7 mouse cellular contexts compared by ENCODE assay signal in the genomic region with DNA sequence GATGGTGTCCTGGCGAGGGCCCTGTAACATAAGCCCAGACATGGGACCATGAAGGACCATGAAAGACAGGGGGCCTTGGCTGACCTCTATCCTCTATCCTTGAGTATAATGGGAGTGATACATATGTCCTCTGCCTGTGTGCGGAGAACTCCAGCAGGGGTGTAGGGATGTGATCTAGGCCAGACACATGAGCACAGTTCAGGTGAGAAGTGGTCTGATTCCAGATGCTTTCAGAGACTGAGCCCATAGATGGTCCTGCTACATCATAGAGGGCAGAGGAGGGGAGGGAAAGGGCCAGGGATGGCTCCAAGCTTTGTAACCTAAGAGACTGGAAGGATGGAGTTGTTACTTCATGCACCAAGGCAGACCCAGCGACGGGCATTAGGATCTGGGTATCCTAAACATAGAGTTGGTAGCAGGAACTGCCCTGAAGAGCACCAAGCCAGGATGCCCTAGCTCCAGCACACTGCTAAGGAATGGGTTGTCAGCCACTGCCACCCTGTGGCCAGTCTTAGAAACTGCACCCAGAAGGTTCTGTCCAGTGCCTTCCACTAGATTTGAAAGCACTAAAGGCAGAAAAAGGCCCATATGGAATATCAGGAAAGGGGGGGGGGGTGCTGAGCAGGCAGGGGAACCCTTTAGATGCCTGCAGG. TPM values are rescaled to one million over a fixed set of nuclear protein-coding genes. Genes with fewer than 3 reads are reported as not detected.
A peak's percentile ranks its signal among the peaks of the same experiment; 100 is the strongest.
DNase-seq lines count a peak whose midpoint lies in the region; ATAC-seq lines count a peak whose summit lies in the region.

No protein-coding gene starts in this region.

- peak; percentile 88 for DNase-seq in NIH3T3 (ENCODE audit: low read depth)
- peak; percentile 76 to 83 for DNase-seq in cerebellum, postnatal 25 days
- peak; percentile 73 for DNase-seq in heart, postnatal 10 days
- peak; percentile 36 to 65 for DNase-seq in kidney, postnatal 36 days
- peak; percentile 48 for DNase-seq in right cerebral cortex, postnatal 14 days

- ATAC-seq in CD4-positive, CD25-positive, alpha-beta regulatory T cell, adult 4 months, result peak; percentile 78
- peak; percentile 80 for ATAC-seq in megakaryocyte, adult 5-6 weeks (ENCODE audit: poor library complexity, severe bottlenecking)

- intact Hi-C loops in heart, postnatal 10 days (cut with DNase I), result loop anchor here (5.0 kb wide), 2 partner anchors 212 to 253 kb away; no protein-coding TSS in a partner anchor

RNA-seq across cellular contexts. Expression of gene Edn2, which starts 31.6 kb away (rescaled TPM):
- not detected for polyA plus RNA-seq in CD4-positive, CD25-positive, alpha-beta regulatory T cell, adult 4 months (2017; shearing (Covaris generic))
- not detected for total RNA-seq in heart, postnatal 10 days (2021)
- total RNA-seq in megakaryocyte, adult 5-6 weeks (2015), result not detected in 2 replicates
- not detected in 2 replicates for total RNA-seq in megakaryocyte, adult 5-6 weeks (2017)

Comparison
In these comparisons a context has a peak if more than half of its experiments do, and no peak if none do; other contexts are left out.
1. Peak in every context shown above with its lines: DNase-seq and ATAC-seq.